Mouse (Mus musculus) spleen, adult 2 months (tissue): ENCODE results near the gene Glp1r.

ENCODE experiments used
- CTCF ChIP-seq: fragments of 200-500 bp; IDR thresholded peaks from 2 replicates; pipeline ENCODE4 v1.5.1; 2011; ENCODE audit warnings: mild to moderate bottlenecking, inconsistent platforms; ENCODE audit not compliant: insufficient read depth, insufficient read length, insufficient replicate concordance; ENCODE audit errors: extremely low read depth
- POLR2A ChIP-seq: fragments of 200-500 bp; IDR thresholded peaks from 2 replicates; pipeline ENCODE4 v1.6.1; 2011; ENCODE audit warnings: low read depth, low read length, inconsistent platforms

DNA sequence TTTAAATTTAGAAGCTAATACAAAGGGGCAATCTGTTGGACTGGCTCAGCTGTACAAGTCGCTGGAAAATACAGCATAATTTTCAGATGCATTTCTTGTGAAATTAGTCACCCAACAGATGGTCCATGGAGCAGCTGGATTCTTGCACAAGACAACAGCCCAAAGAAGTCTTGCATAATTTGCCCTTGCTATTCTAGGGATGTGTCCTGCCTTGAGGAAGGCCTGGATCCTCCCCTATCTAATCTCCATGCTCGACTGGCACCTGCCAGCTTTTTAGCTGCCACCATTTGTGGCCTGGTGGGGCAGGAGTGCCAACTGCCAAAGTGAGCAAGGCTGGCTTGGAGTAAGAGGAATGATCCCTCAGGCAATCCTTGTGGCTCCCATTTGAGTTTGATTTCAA, 75.7 kb downstream of the Glp1r start:
- TF ChIP-seq CTCF = no peak
- no peak for TF ChIP-seq POLR2A
